Mouse (Mus musculus) macrophage (primary cell): ENCODE results near the gene Gprc5c. TPM values are rescaled to one million over a fixed set of nuclear protein-coding genes. Genes with fewer than 3 reads are reported as not detected.

Experiments used
- H3K27ac ChIP-seq: fragments of 350-480 bp; formaldehyde crosslinking; 2 replicates; pipeline ENCODE4 v1.9.0; 2021
- H3K36me3 ChIP-seq: fragments of 350-480 bp; formaldehyde crosslinking; 2 replicates; pipeline ENCODE4 v1.9.0; 2021; ENCODE audit errors: inconsistent target
- H3K4me3 ChIP-seq: fragments of 350-480 bp; formaldehyde crosslinking; 2 replicates; pipeline ENCODE4 v1.9.0; 2021; ENCODE audit errors: inconsistent target
- H3K79me2 ChIP-seq: fragments of 350-480 bp; formaldehyde crosslinking; 2 replicates; pipeline ENCODE4 v1.9.0; 2021; ENCODE audit errors: inconsistent target
- WGBS: methylation state at CpG from one replicate; pipeline ENCODE4 v1.1.7; 2026; ENCODE audit warnings: inconsistent platforms; ENCODE audit not compliant: missing documents; 5-methylcytosine and 5-hydroxymethylcytosine counted together
- polyA plus RNA-seq: library from polyadenylated mRNA; stranded (reverse); fragments of 250-400 nt; gene quantifications from 3 replicates; pipeline ENCODE4 v1.2.4, GENCODE M21; 2018; ENCODE audit warnings: inconsistent platforms
- total RNA-seq, 78 experiments: library from RNA; depleted of rRNA; stranded (reverse); fragments of 250-400 nt; gene quantifications; 1 replicate in 9 of 78; 2 replicates in 24 of 78; 3 replicates in 43 of 78; 4 replicates in 2 of 78; pipeline ENCODE4 v1.2.4; 2018; ENCODE audit warnings: inconsistent platforms in 56 of 78

The Gprc5c gene
- total RNA-seq (2018; cell fraction: chromatin; rRNA removed): 10 to 100 TPM in 7 of 26 experiments, 1 to 10 TPM in 11, under 1 TPM in 4, not detected in 4; 0.29 to 37.9 (median 4.5) TPM
- total RNA-seq (2018; cell fraction: cytosol; rRNA removed): 10 to 100 TPM in 13 of 26 experiments, 1 to 10 TPM in 1, under 1 TPM in 12; 0.25 to 28.6 (median 6.9) TPM
- 10 to 100 TPM in 12 of 26 experiments, 1 to 10 TPM in 7, under 1 TPM in 7; 0.29 to 35.6 (median 4.1) TPM for total RNA-seq (2018; cell fraction: nucleus; rRNA removed)
- 1.8 to 17.4 TPM (median 8.2 TPM) in 3 replicates for polyA plus RNA-seq

- Histone ChIP-seq H3K36me3 (no peaks in the 10 kb centered on the region), H3K27ac (no peak within 1 kb of the TSS), H3K79me2 (no peaks in the 10 kb centered on the region), H3K4me3 (peak within 1 kb of the TSS; percentile 47)
- WGBS: 10% methylated on average over 33 of the region's 43 CpGs
Measured at GRCm38 (mm10) chr11:114850452-114851268, at the start of gene Gprc5c. Gene Gprc5c (plus strand): TSS chr11:114851152.

GRCm38 (mm10) chr11:114801906-114802305 is 49.0 kb upstream of the Gprc5c start:
- Histone ChIP-seq H3K79me2 (no peaks in the 10 kb centered on the region), H3K27ac (no peak overlapping the region), H3K4me3 (no peak overlapping the region), H3K36me3 (no peaks in the 10 kb centered on the region)
- WGBS: 92% methylated on average over 1 of the region's 1 CpGs

- Histone ChIP-seq H3K27ac (no peak overlapping the region), H3K79me2 (no peaks in the 10 kb centered on the region), H3K4me3 (no peak overlapping the region), H3K36me3 (no peaks in the 10 kb centered on the region)
- 87% methylated on average over 15 of the region's 15 CpGs for WGBS
Measured at GRCm38 (mm10) chr11:114802540-114803267, 48.2 kb upstream of the Gprc5c start.

- H3K4me3 ChIP-seq: no peak overlapping the region
- no peaks in the 10 kb centered on the region for H3K79me2 ChIP-seq
- no peak overlapping the region for H3K27ac ChIP-seq
- H3K36me3 ChIP-seq: no peaks in the 10 kb centered on the region
- 92% methylated on average over 8 of the region's 8 CpGs for WGBS
Measured at GRCm38 (mm10) chr11:114803990-114804389, 47.0 kb upstream of the Gprc5c start.

GRCm38 (mm10) chr11:114807025-114807424 is 43.9 kb upstream of the Gprc5c start:
- no peaks in the 10 kb centered on the region for H3K79me2 ChIP-seq
- 94% methylated on average over 2 of the region's 2 CpGs for WGBS
- no peak overlapping the region for H3K4me3 ChIP-seq
- no peaks in the 10 kb centered on the region for H3K36me3 ChIP-seq
- no peak overlapping the region for H3K27ac ChIP-seq

GRCm38 (mm10) chr11:114807686-114808427 is 43.1 kb upstream of the Gprc5c start:
- no peak overlapping the region for H3K27ac ChIP-seq
- no peaks in the 10 kb centered on the region for H3K79me2 ChIP-seq
- no peaks in the 10 kb centered on the region for H3K36me3 ChIP-seq
- WGBS: 43% methylated on average over 14 of the region's 14 CpGs
- no peak overlapping the region for H3K4me3 ChIP-seq

- Histone ChIP-seq H3K79me2 (no peaks in the 10 kb centered on the region), H3K36me3 (no peaks in the 10 kb centered on the region), H3K4me3 (no peak overlapping the region), H3K27ac (no peak overlapping the region)
- WGBS: 80% methylated on average over 1 of the region's 1 CpGs
Measured at GRCm38 (mm10) chr11:114809371-114809770, 41.6 kb upstream of the Gprc5c start.

GRCm38 (mm10) chr11:114810344-114810743 is 40.6 kb upstream of the Gprc5c start:
- Histone ChIP-seq H3K79me2 (no peaks in the 10 kb centered on the region), H3K4me3 (no peak overlapping the region), H3K36me3 (no peaks in the 10 kb centered on the region), H3K27ac (no peak overlapping the region)
- WGBS: 30% methylated on average over 3 of the region's 4 CpGs

GRCm38 (mm10) chr11:114812731-114813240 is 38.2 kb upstream of the Gprc5c start:
- WGBS: 14% methylated on average over 6 of the region's 6 CpGs

GRCm38 (mm10) chr11:114814873-114815592 is 35.9 kb upstream of the Gprc5c start:
- H3K36me3 ChIP-seq: no peaks in the 10 kb centered on the region
- 62% methylated on average over 11 of the region's 11 CpGs for WGBS
- H3K79me2 ChIP-seq: no peaks in the 10 kb centered on the region
- no peak overlapping the region for H3K4me3 ChIP-seq
- no peak overlapping the region for H3K27ac ChIP-seq

More at GRCm38 (mm10) chr11:114812731-114813240, 38.2 kb upstream of the Gprc5c start:
- Histone ChIP-seq H3K79me2 (no peaks in the 10 kb centered on the region), H3K4me3 (no peak overlapping the region), H3K27ac (no peak overlapping the region), H3K36me3 (no peaks in the 10 kb centered on the region)

- no peak overlapping the region for H3K4me3 ChIP-seq
- 95% methylated on average over 4 of the region's 4 CpGs for WGBS
- H3K79me2 ChIP-seq: no peaks in the 10 kb centered on the region
Measured at GRCm38 (mm10) chr11:114816934-114817333, 34.0 kb upstream of the Gprc5c start.

GRCm38 (mm10) chr11:114818185-114818584 is 32.8 kb upstream of the Gprc5c start:
- Histone ChIP-seq H3K27ac (no peak overlapping the region), H3K4me3 (no peak overlapping the region)

More at GRCm38 (mm10) chr11:114816934-114817333, 34.0 kb upstream of the Gprc5c start:
- Histone ChIP-seq H3K36me3 (no peaks in the 10 kb centered on the region), H3K27ac (no peak overlapping the region)

GRCm38 (mm10) chr11:114819110-114819509 is 31.8 kb upstream of the Gprc5c start:
- Histone ChIP-seq H3K4me3 (no peak overlapping the region), H3K36me3 (no peaks in the 10 kb centered on the region), H3K27ac (no peak overlapping the region), H3K79me2 (no peaks in the 10 kb centered on the region)
- 96% methylated on average over 2 of the region's 2 CpGs for WGBS

More at GRCm38 (mm10) chr11:114818185-114818584, 32.8 kb upstream of the Gprc5c start:
- WGBS: 18% methylated on average over 7 of the region's 7 CpGs
- Histone ChIP-seq H3K36me3 (no peaks in the 10 kb centered on the region), H3K79me2 (no peaks in the 10 kb centered on the region)
